Mouse (Mus musculus) brain, adult 10 weeks (tissue): ENCODE data around the gene Phf21b. TPM values are rescaled to one million over a fixed set of nuclear protein-coding genes. Genes with fewer than 3 reads are reported as not detected.

Experiments
- polyA plus RNA-seq: library from polyadenylated mRNA; stranded (reverse); fragments of 350-450 nt; fragmentation: Illumina TruSeq; extraction: RNeasy Lipid Tissue Mini Kit (QIAGEN cat#74804); gene quantifications from one replicate; pipeline ENCODE4 v1.2.3, GENCODE M21; 2015; ENCODE audit warnings: low read depth, low replicate concordance

Phf21b gene
- polyA plus RNA-seq: 11.4 TPM

GRCm38 (mm10) chr15:84856006-84856995, at the start of gene Phf21b:
Gene Phf21b (minus strand): TSS chr15:84856049.

Other genes starting within 250 kb of the Phf21b start
- gene Prr5, start 186.4 kb downstream of the Phf21b start, polyA plus RNA-seq: 6.4 TPM
- gene Arhgap8, start 136.0 kb downstream of the Phf21b start, polyA plus RNA-seq: not detected
- 0.73 TPM for gene Gm29666, start 64.0 kb upstream of the Phf21b start, polyA plus RNA-seq
- 20.8 TPM for gene Nup50, start 67.4 kb upstream of the Phf21b start, polyA plus RNA-seq
- 64.4 TPM for gene 5031439G07Rik, start 132.5 kb upstream of the Phf21b start, polyA plus RNA-seq
- not detected for gene Upk3a, start 161.1 kb upstream of the Phf21b start, polyA plus RNA-seq
- gene Fam118a, start 172.9 kb upstream of the Phf21b start, polyA plus RNA-seq: 21.0 TPM